Mouse (Mus musculus) C2C12 (cell line): ENCODE data around the gene Pfdn4.

Source experiments
- CEBPB ChIP-seq: IDR thresholded peaks from one replicate; pipeline ENCODE4 v1.6.1; 2011; ENCODE audit warnings: low read depth, mild to moderate bottlenecking, control low read depth, moderate library complexity
- CTCF ChIP-seq: IDR thresholded peaks from one replicate; pipeline ENCODE4 v1.5.1; 2011; ENCODE audit not compliant: control insufficient read depth, insufficient read depth, insufficient read length
- MAX ChIP-seq: IDR thresholded peaks from one replicate; pipeline ENCODE4 v1.6.1; 2011; ENCODE audit warnings: mild to moderate bottlenecking, control low read depth
- MYOD1 ChIP-seq: IDR thresholded peaks from one replicate; pipeline ENCODE4 v1.6.1; 2011; ENCODE audit warnings: low read depth; ENCODE audit not compliant: control insufficient read depth, insufficient read length
- MYOG ChIP-seq: IDR thresholded peaks from one replicate; pipeline ENCODE4 v1.6.1; 2011; ENCODE audit not compliant: control insufficient read depth, insufficient read length; ENCODE audit errors: extremely low read depth
- USF1 ChIP-seq: IDR thresholded peaks from one replicate; pipeline ENCODE4 v1.6.1; 2011; ENCODE audit warnings: low read depth, mild to moderate bottlenecking, control low read depth, moderate library complexity

GRCm38 (mm10) chr2:170494784-170495710 lies 1.2 kb upstream of the Pfdn4 start:
- TF ChIP-seq CEBPB (no peak), MYOG (no peak), CTCF (no peak), USF1 (no peak), MAX (no peak), MYOD1 (no peak)
